Mouse (Mus musculus) heart, embryonic 16.5 days (tissue): ENCODE results near the gene Zc3h12a. TPM values are rescaled to one million over a fixed set of nuclear protein-coding genes. Genes with fewer than 3 reads are reported as not detected.

ENCODE experiments used
- ATAC-seq: fragments of 200-750 bp; cut with Nextera tagmentation; replicated peaks from 2 replicates; pipeline ENCODE4 v1.8.0; 2017; ENCODE audit warnings: moderate number of reproducible peaks; ENCODE audit not compliant: insufficient read depth, low FRiP score; ENCODE audit errors: extremely low read depth
- H3K27ac ChIP-seq: fragments of 300-500 bp; sonication (generic); 2 replicates; pipeline ENCODE4 v1.5.1; 2014; ENCODE audit warnings: mild to moderate bottlenecking, low read length, control low read depth, moderate library complexity
- H3K27me3 ChIP-seq: fragments of 300-500 bp; sonication (generic); 2 replicates; pipeline ENCODE4 v1.6.1; 2014; ENCODE audit warnings: low read length, mixed read lengths; ENCODE audit not compliant: control insufficient read depth, insufficient read depth
- H3K36me3 ChIP-seq: fragments of 300-500 bp; sonication (generic); 2 replicates; pipeline ENCODE4 v1.6.1; 2014; ENCODE audit not compliant: control insufficient read depth, insufficient read depth
- H3K4me1 ChIP-seq: fragments of 300-500 bp; sonication (generic); 2 replicates; pipeline ENCODE4 v1.6.1; 2014; ENCODE audit warnings: low read length, mixed read lengths; ENCODE audit not compliant: control insufficient read depth, insufficient read depth
- H3K4me2 ChIP-seq: fragments of 300-500 bp; sonication (generic); 2 replicates; pipeline ENCODE4 v1.6.1; 2014; ENCODE audit warnings: low read depth, mild to moderate bottlenecking, control low read depth, low read length
- H3K4me3 ChIP-seq: fragments of 300-500 bp; sonication (generic); 2 replicates; pipeline ENCODE4 v1.5.1; 2014; ENCODE audit warnings: mild to moderate bottlenecking, control low read depth, low read length
- H3K9ac ChIP-seq: fragments of 300-500 bp; sonication (generic); 2 replicates; pipeline ENCODE4 v1.6.1; 2014; ENCODE audit warnings: low read length, control low read depth
- H3K9me3 ChIP-seq: fragments of 300-500 bp; sonication (generic); replicated peaks from 2 replicates; pipeline ENCODE4 v1.6.1; 2016; ENCODE audit warnings: low read length; ENCODE audit not compliant: control insufficient read depth
- WGBS: fragments of 180-500 bp; shearing (Covaris S2); extraction: QIAGEN DNeasy Blood & Tissue Kit; methylation state at CpG from one replicate; pipeline ENCODE4 v1.1.7; 2014; 5-methylcytosine and 5-hydroxymethylcytosine counted together
- polyA plus RNA-seq: library from polyadenylated mRNA; unstranded; fragments of >200 nt; fragmentation: Nextera tagmentation; extraction: Ambion mirVana; gene quantifications from 2 replicates; pipeline ENCODE4 v1.2.1, GENCODE M21; 2015

Gene Zc3h12a
- polyA plus RNA-seq, 1 experiment from 2014 or later = 1.6 TPM

DNA sequence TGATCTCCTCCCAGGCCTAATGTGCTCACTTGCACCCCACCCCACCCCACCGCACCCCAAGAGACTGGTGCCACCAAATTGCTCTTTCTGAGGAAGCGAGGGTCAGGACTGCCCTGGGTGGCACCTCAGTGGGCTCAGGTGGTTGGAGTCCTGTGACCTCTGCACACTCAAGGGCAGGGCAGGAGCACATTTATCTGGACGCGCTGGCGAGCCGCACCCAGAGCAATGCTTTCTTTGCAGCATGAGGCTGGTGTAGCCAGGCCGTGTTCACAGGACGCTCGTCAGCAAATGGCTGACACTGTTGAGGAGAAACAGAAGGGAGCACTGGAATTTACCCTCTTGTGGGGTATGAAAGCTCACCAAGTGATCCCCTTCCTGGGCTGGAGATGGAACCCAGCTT is 22.3 kb downstream of the Zc3h12a start:
- no peaks in the 10 kb centered on the region for H3K4me1 ChIP-seq
- no peak overlapping the region for H3K4me2 ChIP-seq
- no peaks in the 10 kb centered on the region for H3K9me3 ChIP-seq
- no peak overlapping the region for H3K4me3 ChIP-seq
- WGBS = 60% methylated on average over 9 of the region's 9 CpGs
- H3K27ac ChIP-seq = no peak overlapping the region
- H3K36me3 ChIP-seq = peaks cover 12% of the 10 kb centered on the region; the same call in 1 of the 2 replicates
- no peaks in the 10 kb centered on the region for H3K27me3 ChIP-seq
- no peak for ATAC-seq
- H3K9ac ChIP-seq = no peak overlapping the region

GRCm38 (mm10) chr4:125101334-125101733 is 26.3 kb downstream of the Zc3h12a start:
- Histone ChIP-seq H3K27me3 (no peaks in the 10 kb centered on the region), H3K4me2 (no peak overlapping the region), H3K27ac (no peak overlapping the region), H3K9ac (no peak overlapping the region), H3K4me1 (no peaks in the 10 kb centered on the region), H3K9me3 (no peaks in the 10 kb centered on the region), H3K4me3 (no peak overlapping the region), H3K36me3 (peaks cover 10% of the 10 kb centered on the region; the same call in 1 of the 2 replicates)
- no peak for ATAC-seq
- WGBS = 66% methylated on average over 13 of the region's 13 CpGs

GRCm38 (mm10) chr4:125099458-125099857 is 28.2 kb downstream of the Zc3h12a start:
- H3K9me3 ChIP-seq = no peaks in the 10 kb centered on the region
- no peak overlapping the region for H3K4me2 ChIP-seq
- WGBS = 9% methylated on average over 8 of the region's 8 CpGs
- H3K4me1 ChIP-seq = no peaks in the 10 kb centered on the region
- ATAC-seq = no peak; the same call in 1 of the 2 replicates
- no peaks in the 10 kb centered on the region for H3K27me3 ChIP-seq
- H3K36me3 ChIP-seq = peaks cover 10% of the 10 kb centered on the region; the same call in 1 of the 2 replicates
- H3K27ac ChIP-seq = no peak overlapping the region
- no peak overlapping the region for H3K9ac ChIP-seq
- no peak overlapping the region for H3K4me3 ChIP-seq

DNA sequence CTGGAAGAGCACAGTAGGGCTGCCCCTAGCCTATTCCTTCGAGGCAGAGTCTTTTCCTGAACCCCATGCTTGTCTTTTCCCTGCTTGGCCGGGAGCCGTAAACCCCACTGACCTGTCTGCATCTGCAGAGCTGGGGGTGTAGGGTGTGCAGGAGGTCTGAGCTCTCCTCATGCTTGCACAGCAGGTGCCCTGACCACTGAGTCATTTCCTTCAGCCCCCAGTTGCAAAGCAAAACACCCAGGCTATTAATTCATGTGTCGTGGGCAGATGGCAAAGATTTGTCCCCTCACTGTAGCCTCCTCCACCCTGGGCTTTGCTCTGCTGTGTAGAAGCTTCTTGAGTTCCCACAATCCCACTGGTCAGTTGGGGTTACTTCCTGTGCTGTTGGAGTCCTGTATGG is 30.2 kb downstream of the Zc3h12a start:
- no peak overlapping the region for H3K4me2 ChIP-seq
- H3K9ac ChIP-seq = no peak overlapping the region
- no peak overlapping the region for H3K27ac ChIP-seq
- H3K27me3 ChIP-seq = no peaks in the 10 kb centered on the region
- no peaks in the 10 kb centered on the region for H3K9me3 ChIP-seq
- ATAC-seq = no peak
- H3K4me1 ChIP-seq = no peaks in the 10 kb centered on the region
- 76% methylated on average over 4 of the region's 4 CpGs for WGBS
- peaks cover 4% of the 10 kb centered on the region; the same call in 1 of the 2 replicates for H3K36me3 ChIP-seq
- H3K4me3 ChIP-seq = no peak overlapping the region

DNA sequence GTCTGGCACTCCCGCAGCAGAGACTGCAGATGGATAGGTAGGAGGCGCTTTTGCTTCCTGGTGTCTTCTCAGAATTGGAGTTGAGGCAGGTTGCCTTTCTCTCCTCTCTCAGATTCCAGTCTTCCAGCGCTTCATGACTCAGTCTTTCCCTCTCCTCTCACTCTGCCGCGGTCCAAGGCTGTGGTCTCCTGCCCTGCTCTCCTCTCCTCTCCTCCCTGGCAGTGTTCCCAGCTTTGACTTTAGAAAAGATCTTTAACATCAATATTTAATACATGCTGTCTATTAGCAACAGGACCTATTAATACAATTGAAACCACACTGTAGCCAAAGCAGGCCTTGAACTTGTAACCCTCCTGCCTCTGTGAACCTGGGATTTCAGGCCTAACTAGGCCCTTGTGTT is 31.6 kb downstream of the Zc3h12a start:
- H3K27me3 ChIP-seq = no peaks in the 10 kb centered on the region
- H3K9ac ChIP-seq = no peak overlapping the region
- WGBS = 80% methylated on average over 5 of the region's 5 CpGs
- H3K36me3 ChIP-seq = peaks cover 11% of the 10 kb centered on the region
- no peak for ATAC-seq
- H3K9me3 ChIP-seq = no peaks in the 10 kb centered on the region
- no peak overlapping the region for H3K4me3 ChIP-seq
- H3K4me1 ChIP-seq = no peaks in the 10 kb centered on the region
- no peak overlapping the region for H3K27ac ChIP-seq
- H3K4me2 ChIP-seq = no peak overlapping the region

GRCm38 (mm10) chr4:125093031-125093430 is 34.6 kb downstream of the Zc3h12a start:
- H3K4me1 ChIP-seq = no peaks in the 10 kb centered on the region
- WGBS = 85% methylated on average over 5 of the region's 5 CpGs
- H3K9me3 ChIP-seq = no peaks in the 10 kb centered on the region
- no peak overlapping the region for H3K4me3 ChIP-seq
- no peak for ATAC-seq
- no peak overlapping the region for H3K4me2 ChIP-seq
- H3K27ac ChIP-seq = no peak overlapping the region
- H3K27me3 ChIP-seq = no peaks in the 10 kb centered on the region
- peaks cover 27% of the 10 kb centered on the region for H3K36me3 ChIP-seq
- H3K9ac ChIP-seq = no peak overlapping the region

- Histone ChIP-seq H3K27me3 (no peaks in the 10 kb centered on the region), H3K9me3 (no peaks in the 10 kb centered on the region; the same call in 1 of the 2 replicates), H3K4me2 (peak overlapping the region; percentile 96), H3K36me3 (peaks cover 18% of the 10 kb centered on the region), H3K27ac (peak overlapping the region; percentile 98), H3K4me3 (peak overlapping the region; percentile 93), H3K9ac (peak overlapping the region; percentile 89), H3K4me1 (peaks cover 14% of the 10 kb centered on the region)
- ATAC-seq = peak; percentile 95
- under 1% methylated on average over 45 of the region's 45 CpGs for WGBS
Measured at GRCm38 (mm10) chr4:125085346-125085841, 42.2 kb downstream of the Zc3h12a start.

DNA sequence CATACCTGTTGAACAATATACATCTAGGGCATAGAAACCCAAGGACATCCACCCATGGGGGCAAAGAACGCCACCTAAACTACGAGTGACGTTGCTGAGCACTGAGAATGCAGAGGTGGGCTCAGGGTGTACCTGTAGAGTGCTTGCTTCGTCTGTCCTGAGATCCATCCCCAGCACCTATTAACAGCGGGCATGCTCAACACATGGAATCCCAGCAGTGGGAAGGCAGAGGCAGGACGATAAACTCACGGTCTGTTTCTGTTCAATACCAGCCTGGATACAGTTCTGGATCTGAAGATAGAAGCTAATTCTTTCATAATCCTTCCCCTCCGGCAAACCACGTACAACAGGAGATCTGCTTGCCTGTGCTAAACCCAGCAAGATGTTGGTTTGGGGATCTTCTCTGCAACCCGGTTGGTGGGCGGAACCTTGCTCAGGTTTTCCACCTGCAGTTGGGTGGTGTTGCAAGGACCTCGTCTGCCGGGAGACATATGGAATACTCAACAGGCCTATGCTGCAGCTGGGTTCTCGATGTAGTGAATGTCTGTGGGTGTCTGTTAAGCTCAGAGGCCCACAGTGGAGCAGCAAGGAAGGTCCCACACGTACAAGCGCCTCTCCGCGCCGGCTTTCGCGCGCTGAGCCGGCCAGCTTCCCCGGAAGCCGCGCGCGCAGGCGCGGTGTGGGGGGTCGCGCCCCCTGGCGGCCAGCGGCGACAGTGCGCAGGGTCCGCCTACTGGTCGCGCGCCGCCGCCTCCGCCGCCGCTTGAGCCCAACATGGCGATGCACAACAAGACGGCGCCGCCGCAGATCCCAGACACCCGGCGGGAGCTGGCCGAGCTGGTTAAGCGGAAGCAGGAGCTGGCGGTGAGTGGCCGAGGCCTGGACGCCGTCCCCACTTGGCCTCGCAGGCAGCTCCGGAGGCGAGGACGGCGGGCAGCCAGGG is 43.0 kb downstream of the Zc3h12a start, which contains the start of gene Meaf6:
TSS of gene Meaf6 (plus strand) at position 732 of the 943 bp plus-strand sequence.
- Histone ChIP-seq H3K4me1 (peaks cover 14% of the 10 kb centered on the region), H3K36me3 (peaks cover 15% of the 10 kb centered on the region), H3K27ac (peak within 1 kb of the TSS; percentile 98), H3K27me3 (no peaks in the 10 kb centered on the region), H3K4me2 (peak within 1 kb of the TSS; percentile 96), H3K9ac (peak within 1 kb of the TSS; percentile 89), H3K4me3 (peak within 1 kb of the TSS; percentile 93), H3K9me3 (no peaks in the 10 kb centered on the region; the same call in 1 of the 2 replicates)
- ATAC-seq = peak; percentile 86
- WGBS = 1% methylated on average over 63 of the region's 63 CpGs

DNA sequence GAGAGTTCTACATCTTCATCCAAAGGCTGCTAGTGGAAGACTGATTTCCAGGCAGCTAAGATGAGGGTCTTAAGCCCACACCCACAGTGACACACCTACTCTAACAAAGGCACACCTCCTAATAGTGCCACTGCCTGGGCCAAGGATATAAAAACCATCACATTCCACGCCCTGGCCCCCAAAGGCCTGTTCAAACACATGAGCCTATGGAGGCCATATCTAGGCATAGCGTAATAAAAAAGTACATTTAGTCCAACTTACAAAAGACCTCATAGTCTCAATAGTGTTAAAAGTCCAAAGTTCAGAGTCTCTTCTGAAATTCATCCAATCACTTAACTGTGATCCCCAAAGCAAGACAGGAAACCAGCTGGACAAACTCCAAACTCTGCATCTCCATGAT is 48.9 kb downstream of the Zc3h12a start:
- ATAC-seq = no peak
- H3K36me3 ChIP-seq = peaks cover 10% of the 10 kb centered on the region; the same call in 1 of the 2 replicates
- no peak overlapping the region for H3K9ac ChIP-seq
- no peak overlapping the region for H3K4me3 ChIP-seq
- no peaks in the 10 kb centered on the region for H3K4me1 ChIP-seq
- H3K27ac ChIP-seq = no peak overlapping the region
- H3K27me3 ChIP-seq = no peaks in the 10 kb centered on the region
- H3K9me3 ChIP-seq = no peaks in the 10 kb centered on the region; the same call in 1 of the 2 replicates
- H3K4me2 ChIP-seq = no peak overlapping the region
- 94% methylated on average over 2 of the region's 2 CpGs for WGBS
